Mouse (Mus musculus): ENCODE results near the gene Rab1a.

Gene Rab1a

DNA sequence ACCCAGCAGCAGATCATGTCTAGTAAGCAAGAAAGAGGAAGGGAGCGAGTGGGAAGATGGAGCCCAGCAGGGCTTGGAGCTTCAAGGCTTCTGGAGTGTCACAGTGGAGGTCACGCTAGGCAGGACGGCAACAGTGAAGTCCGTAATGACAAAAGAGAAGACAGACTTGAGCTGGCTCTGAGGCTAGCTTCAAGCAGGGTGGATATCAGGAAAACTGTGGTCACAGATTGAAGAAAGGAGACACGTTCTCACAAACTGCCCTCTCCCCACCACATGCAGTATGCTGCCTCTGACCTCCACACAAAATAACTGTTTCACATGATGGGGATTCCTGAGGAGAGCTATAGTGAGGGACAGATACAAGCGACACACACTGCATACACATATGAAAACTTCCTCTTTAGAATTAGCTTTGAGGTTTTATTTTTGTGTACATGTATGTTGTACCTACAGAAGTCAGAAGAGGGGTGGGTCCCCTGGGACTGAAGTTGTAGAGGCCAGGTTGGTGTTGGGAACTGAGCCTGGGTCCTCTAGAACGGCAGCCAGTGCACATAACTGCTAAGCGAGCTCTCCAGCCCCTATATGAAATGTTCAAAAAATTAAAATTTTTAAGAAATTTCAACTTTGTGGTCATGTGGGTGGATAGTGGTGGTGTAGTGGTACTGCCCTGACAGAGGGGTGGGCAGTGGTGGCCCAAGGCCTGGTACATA is 46.1 kb downstream of the Rab1a start:
- no peak for DNase-seq (ENCODE audit: low spot score in 2 of 2)

- no peak for DNase-seq (ENCODE audit: low spot score in 2 of 2)
Measured at GRCm38 (mm10) chr11:20248277-20248676, 47.0 kb downstream of the Rab1a start.

GRCm38 (mm10) chr11:20248840-20249239 is 47.6 kb downstream of the Rab1a start:
- no peak for DNase-seq (ENCODE audit: low spot score in 2 of 2)

GRCm38 (mm10) chr11:20249296-20250110 is 48.3 kb downstream of the Rab1a start, which contains the start of gene Cep68:
TSS of gene Cep68 (minus strand) at chr11:20249429.
- DNase-seq (ENCODE audit: low spot score in 2 of 2): peak; percentile 96 to 97

DNA sequence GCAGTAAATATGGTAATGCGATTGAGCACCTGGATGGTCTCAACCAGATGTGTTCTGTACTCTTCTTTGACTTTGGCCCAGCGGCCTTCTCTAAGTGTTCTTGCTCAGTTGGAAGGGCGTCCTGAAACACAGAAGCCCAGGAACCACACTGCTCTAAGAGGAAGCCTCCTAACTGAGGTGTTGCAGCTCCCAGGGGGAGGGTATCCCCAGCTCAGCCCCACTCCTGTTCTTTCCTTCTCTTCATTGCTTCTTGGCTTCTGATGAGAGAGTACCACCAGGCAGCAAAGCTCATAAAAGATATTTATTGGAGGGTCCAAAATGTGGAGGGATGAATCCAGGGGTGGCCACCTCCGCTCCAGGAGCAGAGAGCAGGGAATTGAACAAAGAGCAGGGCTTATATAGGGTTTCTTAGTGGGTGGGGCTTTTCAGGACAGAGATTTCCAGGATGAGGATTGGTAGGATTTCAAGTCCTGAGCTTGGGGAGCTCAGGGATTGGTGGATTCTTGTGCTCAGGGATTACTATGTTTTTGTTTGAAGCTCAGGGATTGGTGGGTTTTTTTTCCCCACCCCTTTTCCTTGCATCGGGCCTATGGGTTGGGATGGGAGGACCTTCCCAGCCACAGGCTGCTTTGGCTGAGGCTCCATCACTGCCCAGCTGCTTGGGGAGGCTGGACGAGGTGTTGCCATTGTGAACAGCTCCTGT is 49.4 kb downstream of the Rab1a start:
- DNase-seq (ENCODE audit: low spot score in 2 of 2): no peak

DNA sequence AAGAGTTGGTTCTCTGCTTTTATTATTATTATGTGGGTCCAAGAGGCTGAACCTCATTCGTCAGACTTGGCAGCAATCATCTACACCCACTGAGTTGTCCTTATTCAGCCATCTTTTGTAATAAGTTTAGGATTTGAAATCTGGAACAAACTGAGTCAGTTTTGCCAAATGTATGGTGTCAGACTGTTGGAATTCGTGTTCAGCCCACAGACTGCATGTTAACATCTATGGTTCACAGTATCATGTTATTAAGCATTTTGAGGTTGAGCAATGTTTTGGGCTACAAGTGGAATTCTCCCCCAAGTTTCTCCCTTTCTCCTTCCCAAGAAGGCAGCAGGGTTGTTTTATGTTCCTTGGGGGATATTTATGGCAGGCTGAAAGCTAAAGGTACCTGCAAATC is 51.9 kb downstream of the Rab1a start:
- no peak for DNase-seq (ENCODE audit: low spot score in 2 of 2)

DNA sequence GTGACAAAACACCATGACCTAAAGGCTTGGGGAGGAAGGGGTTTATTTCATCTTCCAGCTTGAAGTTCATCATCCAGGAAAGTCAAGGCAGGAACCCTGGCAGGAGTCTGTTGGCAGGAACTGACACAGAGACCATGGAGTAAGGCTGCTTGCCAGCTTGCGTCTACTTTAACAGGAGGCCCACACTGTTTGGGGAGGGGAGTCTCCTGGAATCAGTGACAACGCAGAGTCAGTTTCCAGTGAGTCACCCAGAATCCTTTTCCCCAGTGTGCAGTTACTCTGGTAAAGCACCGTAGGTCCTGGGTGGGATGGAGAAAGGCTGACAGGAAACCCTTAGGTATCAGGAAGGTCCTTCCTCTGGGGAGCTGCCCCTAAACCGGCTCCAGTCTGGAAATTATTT is 53.6 kb downstream of the Rab1a start:
- no peak for DNase-seq (ENCODE audit: low spot score in 2 of 2)

DNA sequence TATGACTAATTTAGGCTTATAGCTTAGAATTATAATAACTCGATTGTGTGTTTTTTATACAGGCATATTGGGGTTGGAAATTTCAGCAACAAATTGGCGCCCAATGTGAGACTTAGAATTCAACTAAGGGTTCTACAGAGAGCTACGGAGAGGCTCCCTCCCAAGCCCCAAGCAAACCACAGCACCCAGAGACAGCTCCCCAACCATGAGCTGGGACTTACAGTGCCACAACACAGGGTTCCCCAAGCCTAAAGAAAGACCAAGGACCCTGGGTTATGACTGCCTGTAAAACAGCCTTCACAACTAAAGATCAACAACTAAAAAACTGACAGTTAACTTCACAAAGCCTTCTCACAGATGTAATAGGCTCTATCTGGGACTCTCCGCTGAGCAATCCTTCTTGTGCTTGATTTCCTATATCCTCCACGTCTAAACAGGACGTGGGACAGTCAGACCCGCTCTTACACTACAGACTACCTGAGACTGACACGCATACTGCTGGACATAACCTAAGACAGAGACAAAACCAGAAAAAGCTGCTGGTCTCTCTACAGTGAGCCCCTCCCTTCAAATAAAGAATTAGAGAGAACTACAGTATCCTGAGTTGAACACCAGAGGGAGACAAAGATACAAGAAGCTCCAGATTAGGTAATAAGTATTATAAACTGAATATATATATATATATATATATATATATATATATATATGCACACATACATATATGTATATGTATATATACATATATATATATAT is 61.6 kb downstream of the Rab1a start:
- no peak for DNase-seq (ENCODE audit: low spot score in 2 of 2)

- no peak for DNase-seq (ENCODE audit: low spot score in 2 of 2)
Measured at GRCm38 (mm10) chr11:20269885-20270284, 68.7 kb downstream of the Rab1a start.

- DNase-seq (ENCODE audit: low spot score in 2 of 2): no peak
Measured at GRCm38 (mm10) chr11:20275974-20276373, 74.7 kb downstream of the Rab1a start.

All from heart, adult 9 months (tissue).